ENCODE assay signal across 16 mouse cellular contexts in the genomic region with DNA sequence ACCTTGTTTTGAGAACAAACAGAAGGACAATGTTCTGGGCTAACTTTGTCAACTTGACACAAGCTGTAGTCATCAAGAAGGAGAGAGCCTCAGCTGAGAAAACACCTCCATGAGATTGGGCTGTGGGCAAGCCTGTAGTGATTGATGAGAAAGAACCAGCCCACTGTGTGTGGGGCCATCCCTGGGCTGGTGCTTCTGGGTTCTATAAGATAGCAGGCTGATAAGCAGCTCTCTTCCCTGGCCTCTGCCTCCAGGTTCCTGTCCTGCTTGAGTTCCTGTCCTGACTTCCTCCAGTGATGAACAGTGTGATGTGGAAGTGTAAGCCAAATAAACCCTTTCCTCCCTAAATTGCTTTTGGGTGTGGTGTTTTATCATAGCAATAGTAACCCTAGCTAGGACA.
"Had no signal": no experiment of that assay in that cellular context is flagged by ENCODE, and none has a peak within 500 bp of the region (broad histone marks: within the 10 kb centered on the region; RNA-seq: fewer than 3 reads in every experiment).

No protein-coding gene starts in this region.

- H3K27me3 ChIP-seq: neural tube, embryonic 13.5 days; neural tube, embryonic 15.5 days; stomach, embryonic 15.5 days had no signal

- H3K27ac ChIP-seq: neural tube, embryonic 13.5 days; neural tube, embryonic 15.5 days; stomach, embryonic 15.5 days; stomach, postnatal 0 days had no signal

- H3K9ac ChIP-seq: neural tube, embryonic 13.5 days; neural tube, embryonic 15.5 days; stomach, embryonic 15.5 days had no signal

- H3K36me3 ChIP-seq: neural tube, embryonic 13.5 days; neural tube, embryonic 15.5 days; stomach, embryonic 15.5 days had no signal

- H3K9me3 ChIP-seq: neural tube, embryonic 13.5 days; neural tube, embryonic 15.5 days; stomach, embryonic 15.5 days had no signal

- DNase-seq: retina, postnatal 1 day; right cerebral cortex, adult 18-20 months; right cerebral cortex, postnatal 14 days; right cerebral cortex, postnatal 25 days; right cerebral cortex, postnatal 4 days; spleen, adult 18-20 months; thymus, adult 18-20 months; thymus, adult 2 months; thymus, postnatal 14 days; thymus, postnatal 25 days; thymus, postnatal 36 days; thymus, postnatal 4 days had no signal

- H3K4me3 ChIP-seq: neural tube, embryonic 13.5 days; neural tube, embryonic 15.5 days; stomach, embryonic 15.5 days had no signal
